Mouse (Mus musculus): ENCODE results near the gene Pdcd6ip. TPM values are rescaled to one million over a fixed set of nuclear protein-coding genes. Genes with fewer than 3 reads are reported as not detected.
"Not testable (repeated sequence)": the region's sequence is repeated elsewhere in the genome, so short reads cannot be mapped to it uniquely, and the experiment has no call there.

The Pdcd6ip gene
- polyA plus RNA-seq, 1 experiment from 2014 or later: 56.7 TPM

DNA sequence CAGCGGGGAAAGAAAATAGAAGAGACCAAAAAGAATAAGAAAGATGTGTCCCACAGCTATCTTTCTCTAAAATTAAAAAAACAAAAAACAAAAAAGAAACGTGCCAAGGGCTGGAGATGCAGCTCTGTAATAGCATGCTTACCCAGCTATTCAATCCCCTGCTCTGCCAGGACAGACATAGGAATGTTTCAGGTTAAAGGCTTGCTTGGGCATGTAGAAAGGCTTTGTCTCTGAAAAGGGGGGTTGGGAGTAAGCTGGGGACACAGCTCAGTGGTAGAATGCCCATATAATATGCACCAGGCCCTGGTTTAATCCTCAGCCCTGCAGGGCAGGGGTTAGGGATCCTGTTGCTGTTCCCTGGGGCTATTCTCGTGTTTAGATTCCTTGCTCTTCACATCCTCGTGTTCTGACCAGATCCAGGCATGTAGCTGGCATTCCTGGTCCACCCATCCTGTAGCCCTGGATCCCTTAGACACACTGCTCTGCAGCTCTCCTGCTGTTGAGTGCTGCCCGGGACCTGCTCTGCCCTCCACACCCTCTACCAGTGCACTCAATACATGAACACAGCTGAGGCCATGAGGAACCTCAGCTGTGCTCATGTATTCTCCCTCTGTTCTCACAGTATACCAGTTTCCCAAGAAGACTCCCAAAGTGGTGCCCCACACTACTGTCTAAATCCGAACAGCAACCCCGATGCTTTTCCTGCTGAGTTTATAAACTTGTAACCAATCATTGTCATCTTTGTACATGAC is 37.8 kb downstream of the Pdcd6ip start:
- no peak overlapping the region for H3K4me3 ChIP-seq
- 87% methylated on average over 7 of the region's 7 CpGs for WGBS
- DNase-seq (ENCODE audit: extremely low spot score, low spot score): no peak
- H3K27me3 ChIP-seq (ENCODE audit: poor library complexity, severe bottlenecking): no peaks in the 10 kb centered on the region
- peaks cover 5% of the 10 kb centered on the region for H3K4me1 ChIP-seq
- H3K36me3 ChIP-seq (replicated peaks): peaks cover 92% of the 10 kb centered on the region
- H3K27ac ChIP-seq: 0 out of 2 replicates have a peak overlapping the region, but pooled peaks have one; percentile 31
- peaks cover 8% of the 10 kb centered on the region; the same call in 1 of the 2 replicates for H3K9me3 ChIP-seq

DNA sequence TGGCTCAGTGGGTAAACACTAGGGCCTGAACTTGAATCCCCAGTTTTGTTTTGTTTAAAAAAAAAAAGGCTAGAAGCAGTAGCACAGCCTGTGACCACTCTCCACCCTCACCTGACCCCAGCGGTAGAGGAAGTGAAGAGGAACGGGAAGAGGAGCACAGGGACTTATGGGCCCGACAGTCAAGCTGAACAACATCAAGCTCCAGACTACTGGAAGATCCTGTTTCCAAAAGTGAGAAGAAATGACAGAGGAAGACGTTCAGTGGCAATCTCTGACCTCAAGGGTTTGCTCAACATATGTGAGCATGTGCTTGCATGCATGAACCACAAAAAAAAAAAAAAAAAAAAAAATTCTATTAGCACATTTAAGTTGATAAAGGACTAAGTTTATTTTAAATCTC is 44.6 kb downstream of the Pdcd6ip start:
- DNase-seq (ENCODE audit: extremely low spot score, low spot score): no peak
- H3K4me1 ChIP-seq: peaks cover 5% of the 10 kb centered on the region
- 89% methylated on average over 4 of the region's 4 CpGs for WGBS
- H3K36me3 ChIP-seq (replicated peaks): peaks cover 88% of the 10 kb centered on the region
- H3K27me3 ChIP-seq (ENCODE audit: poor library complexity, severe bottlenecking): no peaks in the 10 kb centered on the region
- no peak overlapping the region for H3K4me3 ChIP-seq
- no peak overlapping the region for H3K27ac ChIP-seq
- H3K9me3 ChIP-seq: peaks cover 6% of the 10 kb centered on the region; the same call in 1 of the 2 replicates

GRCm38 (mm10) chr9:113657837-113658236 is 50.2 kb downstream of the Pdcd6ip start:
- 98% methylated on average over 1 of the region's 1 CpGs for WGBS
- peaks cover 94% of the 10 kb centered on the region for H3K36me3 ChIP-seq (replicated peaks)
- H3K4me3 ChIP-seq: no peak overlapping the region
- H3K27ac ChIP-seq: no peak overlapping the region
- H3K9me3 ChIP-seq: no peaks in the 10 kb centered on the region
- no peak for DNase-seq (ENCODE audit: extremely low spot score, low spot score)
- no peaks in the 10 kb centered on the region for H3K27me3 ChIP-seq (ENCODE audit: poor library complexity, severe bottlenecking)
- H3K4me1 ChIP-seq: no peaks in the 10 kb centered on the region

GRCm38 (mm10) chr9:113653571-113653970 is 54.5 kb downstream of the Pdcd6ip start:
- H3K9me3 ChIP-seq: no peaks in the 10 kb centered on the region
- no peaks in the 10 kb centered on the region for H3K4me1 ChIP-seq
- H3K4me3 ChIP-seq: no peak overlapping the region
- no peak overlapping the region for H3K27ac ChIP-seq
- no peaks in the 10 kb centered on the region for H3K27me3 ChIP-seq (ENCODE audit: poor library complexity, severe bottlenecking)
- DNase-seq (ENCODE audit: extremely low spot score, low spot score): no peak
- WGBS: 88% methylated on average over 8 of the region's 8 CpGs
- peaks cover 61% of the 10 kb centered on the region for H3K36me3 ChIP-seq (replicated peaks)

DNA sequence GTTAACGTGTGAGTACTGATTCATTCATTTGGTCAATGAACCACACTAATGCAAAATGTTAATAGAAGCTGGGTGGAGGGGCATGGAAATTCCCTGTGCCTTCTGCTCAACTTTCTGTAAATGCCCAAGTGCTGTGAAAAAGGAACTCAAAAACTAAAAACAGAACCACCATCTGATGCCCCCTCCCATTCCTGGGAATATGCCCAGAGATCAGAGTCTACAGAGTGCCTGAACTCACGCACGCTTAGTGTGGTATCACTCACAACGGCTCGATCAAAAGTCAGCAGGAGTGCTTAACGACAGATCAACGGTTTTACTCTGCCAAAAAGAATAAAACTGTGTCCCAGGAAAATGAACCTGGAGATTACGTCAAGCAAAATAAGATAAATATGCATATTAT is 57.3 kb downstream of the Pdcd6ip start:
- H3K27ac ChIP-seq: no peak overlapping the region
- WGBS: 93% methylated on average over 8 of the region's 8 CpGs

GRCm38 (mm10) chr9:113649211-113649610 is 58.8 kb downstream of the Pdcd6ip start:
- not testable (repeated sequence) for H3K27ac ChIP-seq; DNase-seq (ENCODE audit: extremely low spot score, low spot score); H3K4me1 ChIP-seq; H3K27me3 ChIP-seq (ENCODE audit: poor library complexity, severe bottlenecking); H3K9me3 ChIP-seq; H3K4me3 ChIP-seq
- 80% methylated on average over 8 of the region's 8 CpGs for WGBS
- peaks cover 21% of the 10 kb centered on the region for H3K36me3 ChIP-seq (replicated peaks)

More for the DNA sequence above, 57.3 kb downstream of the Pdcd6ip start:
- H3K9me3 ChIP-seq: no peaks in the 10 kb centered on the region
- peaks cover 35% of the 10 kb centered on the region for H3K36me3 ChIP-seq (replicated peaks)
- H3K4me1 ChIP-seq: no peaks in the 10 kb centered on the region
- no peak overlapping the region for H3K4me3 ChIP-seq
- no peaks in the 10 kb centered on the region for H3K27me3 ChIP-seq (ENCODE audit: poor library complexity, severe bottlenecking)
- DNase-seq (ENCODE audit: extremely low spot score, low spot score): no peak

- no peaks in the 10 kb centered on the region for H3K36me3 ChIP-seq (replicated peaks)
- H3K9me3 ChIP-seq: peaks cover 5% of the 10 kb centered on the region; the same call in 1 of the 2 replicates
- no peak overlapping the region for H3K27ac ChIP-seq
- H3K27me3 ChIP-seq (ENCODE audit: poor library complexity, severe bottlenecking): no peaks in the 10 kb centered on the region
- peaks cover 8% of the 10 kb centered on the region for H3K4me1 ChIP-seq
- no peak for DNase-seq (ENCODE audit: extremely low spot score, low spot score)
- 47% methylated on average over 5 of the region's 5 CpGs for WGBS
- H3K4me3 ChIP-seq: no peak overlapping the region
These were observed 62.3 kb downstream of the Pdcd6ip start for GRCm38 (mm10) chr9:113645837-113646169.

DNA sequence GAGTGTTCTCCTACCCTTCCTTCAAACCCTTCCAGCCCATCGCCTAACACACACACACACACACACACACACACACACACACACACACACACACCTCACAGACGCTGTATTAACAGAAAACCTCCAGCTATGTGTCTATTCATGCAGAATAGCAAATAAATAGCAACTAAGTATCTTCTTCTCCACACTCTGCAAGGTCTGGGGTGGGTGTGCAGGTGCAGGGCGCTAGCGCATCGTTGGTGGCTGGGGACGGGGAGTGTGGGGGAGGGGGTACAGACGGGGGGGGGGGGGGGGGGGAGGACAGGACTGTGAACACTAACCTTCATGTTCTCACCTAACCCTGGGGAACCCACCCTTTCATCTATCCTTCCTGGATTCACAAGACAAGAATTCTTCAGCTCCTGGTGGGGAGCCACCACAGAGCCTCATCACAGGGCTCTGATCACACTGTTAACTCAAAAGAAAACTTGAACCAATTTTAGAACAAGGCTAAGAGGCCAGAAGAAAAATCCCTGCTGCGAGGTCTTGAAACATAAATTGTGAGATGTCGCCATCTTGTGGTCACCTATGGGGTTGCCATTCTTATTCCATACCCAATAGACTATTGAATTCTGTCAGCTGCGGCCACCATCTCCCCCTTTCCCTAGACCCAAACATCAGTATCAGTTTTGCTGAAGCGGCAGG is 62.8 kb downstream of the Pdcd6ip start:
- no peaks in the 10 kb centered on the region for H3K27me3 ChIP-seq (ENCODE audit: poor library complexity, severe bottlenecking)
- DNase-seq (ENCODE audit: extremely low spot score, low spot score): peak; percentile 65
- no peaks in the 10 kb centered on the region for H3K36me3 ChIP-seq (replicated peaks)
- no peak overlapping the region for H3K27ac ChIP-seq
- peaks cover 5% of the 10 kb centered on the region; the same call in 1 of the 2 replicates for H3K9me3 ChIP-seq
- H3K4me3 ChIP-seq: no peak overlapping the region
- H3K4me1 ChIP-seq: peaks cover 8% of the 10 kb centered on the region
- 15% methylated on average over 9 of the region's 11 CpGs for WGBS

- Histone ChIP-seq H3K36me3 (replicated peaks) (no peaks in the 10 kb centered on the region), H3K4me1 (peaks cover 8% of the 10 kb centered on the region), H3K27ac (no peak overlapping the region), H3K27me3 (ENCODE audit: poor library complexity, severe bottlenecking) (no peaks in the 10 kb centered on the region), H3K9me3 (peaks cover 5% of the 10 kb centered on the region; the same call in 1 of the 2 replicates), H3K4me3 (no peak overlapping the region)
- no peak for DNase-seq (ENCODE audit: extremely low spot score, low spot score)
- WGBS: 66% methylated on average over 5 of the region's 5 CpGs
These were observed 63.4 kb downstream of the Pdcd6ip start for GRCm38 (mm10) chr9:113644701-113645100.

DNA sequence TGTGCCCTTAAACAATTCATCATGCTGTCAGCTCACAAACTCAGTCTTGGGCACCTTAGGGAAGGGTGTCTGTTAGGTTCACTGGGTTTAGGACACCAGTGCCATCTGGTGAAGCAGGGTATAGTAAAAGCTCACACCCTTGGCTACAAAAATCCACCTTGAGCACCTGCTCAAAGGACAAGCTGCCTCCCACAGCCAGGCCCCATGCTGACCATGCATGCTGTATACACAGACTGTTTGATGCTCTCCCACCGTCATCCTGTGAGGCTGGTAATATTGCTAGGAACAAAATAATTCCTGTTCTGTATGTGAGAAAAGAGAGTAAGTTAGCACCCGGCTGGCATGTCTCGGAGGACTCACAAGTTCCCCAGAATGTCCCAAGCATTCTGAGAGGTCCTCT is 64.0 kb downstream of the Pdcd6ip start:
- H3K27me3 ChIP-seq (ENCODE audit: poor library complexity, severe bottlenecking): no peaks in the 10 kb centered on the region
- no peaks in the 10 kb centered on the region for H3K36me3 ChIP-seq (replicated peaks)
- peaks cover 8% of the 10 kb centered on the region for H3K4me1 ChIP-seq
- H3K27ac ChIP-seq: no peak overlapping the region
- H3K4me3 ChIP-seq: no peak overlapping the region
- 82% methylated on average over 3 of the region's 3 CpGs for WGBS
- H3K9me3 ChIP-seq: peaks cover 5% of the 10 kb centered on the region; the same call in 1 of the 2 replicates
- DNase-seq (ENCODE audit: extremely low spot score, low spot score): no peak

DNA sequence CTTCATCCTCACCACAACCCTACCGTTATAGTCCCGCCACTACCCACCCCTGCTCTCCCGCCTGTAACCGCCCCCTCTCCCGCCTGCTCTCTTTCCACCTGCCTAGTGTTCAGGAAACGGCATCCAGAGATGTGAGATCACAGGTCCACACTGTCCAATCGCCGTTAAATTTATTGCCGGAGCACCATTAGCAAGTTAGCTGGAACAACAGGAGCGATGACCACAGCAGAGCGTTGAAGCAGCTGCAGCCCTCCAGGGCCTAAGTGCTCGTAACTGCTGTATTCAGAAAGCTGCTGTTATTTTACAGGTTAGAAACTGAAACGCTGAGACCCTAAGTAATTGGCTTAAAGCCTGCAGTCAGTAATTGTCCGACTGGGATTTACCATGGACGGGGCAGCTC is 64.4 kb downstream of the Pdcd6ip start:
- H3K4me3 ChIP-seq: no peak overlapping the region

DNA sequence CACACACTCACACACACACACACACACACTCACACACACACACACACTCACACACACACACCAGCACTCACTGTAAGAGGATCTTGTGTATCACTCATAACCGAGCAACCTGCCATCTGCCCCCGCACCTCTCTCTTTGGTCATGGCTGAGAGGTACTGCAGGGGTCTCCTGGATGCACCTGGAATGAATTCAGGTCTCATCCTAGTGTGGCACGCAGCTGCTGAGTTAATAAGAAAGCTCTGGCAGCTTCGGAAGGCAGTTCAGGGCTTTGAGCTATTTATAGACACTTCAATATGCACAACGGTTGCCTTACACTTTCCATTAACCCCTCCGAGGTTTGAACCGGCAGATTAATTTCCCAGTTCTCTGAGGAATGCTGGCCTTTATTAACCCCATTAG is 73.1 kb downstream of the Pdcd6ip start:
- no peak overlapping the region for H3K4me3 ChIP-seq
- no peaks in the 10 kb centered on the region for H3K4me1 ChIP-seq
- H3K27me3 ChIP-seq (ENCODE audit: poor library complexity, severe bottlenecking): no peaks in the 10 kb centered on the region
- H3K36me3 ChIP-seq (replicated peaks): no peaks in the 10 kb centered on the region
- DNase-seq (ENCODE audit: extremely low spot score, low spot score): no peak
- H3K9me3 ChIP-seq: peaks cover 7% of the 10 kb centered on the region; the same call in 1 of the 2 replicates
- no peak overlapping the region for H3K27ac ChIP-seq
- 68% methylated on average over 7 of the region's 7 CpGs for WGBS

More for the DNA sequence above, 64.4 kb downstream of the Pdcd6ip start:
- Histone ChIP-seq H3K36me3 (replicated peaks) (no peaks in the 10 kb centered on the region), H3K4me1 (peaks cover 8% of the 10 kb centered on the region), H3K9me3 (peaks cover 5% of the 10 kb centered on the region; the same call in 1 of the 2 replicates), H3K27me3 (ENCODE audit: poor library complexity, severe bottlenecking) (no peaks in the 10 kb centered on the region), H3K27ac (no peak overlapping the region)
- 86% methylated on average over 13 of the region's 15 CpGs for WGBS
- no peak for DNase-seq (ENCODE audit: extremely low spot score, low spot score)

DNA sequence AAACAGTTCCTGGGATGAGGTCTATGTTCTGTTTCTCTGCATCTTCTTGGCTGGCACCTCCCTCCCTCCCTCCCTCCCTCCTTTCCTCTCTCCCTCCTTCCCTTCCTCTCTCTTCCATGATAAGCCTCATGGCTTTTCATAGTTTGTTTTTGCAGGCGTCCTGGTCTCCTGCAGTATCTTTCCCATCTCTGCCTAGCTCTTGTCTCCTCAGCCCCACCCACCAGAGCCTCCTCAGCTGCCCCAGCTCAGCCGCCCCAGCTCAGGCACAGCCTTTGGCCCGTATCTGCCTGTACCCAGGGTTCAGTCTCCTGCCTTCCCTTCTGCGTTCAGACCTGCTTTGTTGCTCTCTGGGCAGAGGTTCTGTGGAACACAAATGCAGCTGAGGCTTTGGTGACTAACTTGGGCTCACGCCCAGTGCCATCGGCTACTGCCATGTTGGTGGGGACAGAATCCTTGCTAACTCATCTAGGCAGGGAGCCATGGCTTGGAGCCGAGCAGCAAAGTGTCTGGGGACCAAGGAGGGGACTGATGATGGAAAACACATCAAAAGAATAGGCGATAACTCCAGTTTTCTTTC is 74.8 kb downstream of the Pdcd6ip start:
- 78% methylated on average over 8 of the region's 8 CpGs for WGBS
- Histone ChIP-seq H3K4me3 (no peak overlapping the region), H3K9me3 (peaks cover 7% of the 10 kb centered on the region; the same call in 1 of the 2 replicates), H3K27ac (no peak overlapping the region), H3K36me3 (replicated peaks) (no peaks in the 10 kb centered on the region), H3K4me1 (peaks cover 7% of the 10 kb centered on the region), H3K27me3 (ENCODE audit: poor library complexity, severe bottlenecking) (no peaks in the 10 kb centered on the region)
- DNase-seq (ENCODE audit: extremely low spot score, low spot score): no peak

All from forebrain, embryonic 10.5 days (tissue).